Mouse (Mus musculus): ENCODE data around the gene Mta1.

Mta1 gene

GRCm38 (mm10) chr12:113149341-113149740 is 51.3 kb downstream of the Mta1 start:
- DNase-seq (ENCODE audit: low spot score) = no peak

GRCm38 (mm10) chr12:113149896-113150295 is 51.8 kb downstream of the Mta1 start:
- no peak for DNase-seq (ENCODE audit: low spot score)

- no peak for DNase-seq (ENCODE audit: low spot score)
Observed at GRCm38 (mm10) chr12:113150591-113150990, 52.5 kb downstream of the Mta1 start.

GRCm38 (mm10) chr12:113151046-113151445 is 53.0 kb downstream of the Mta1 start:
- DNase-seq (ENCODE audit: low spot score) = no peak

- peak; percentile 54 for DNase-seq (ENCODE audit: low spot score)
Observed at GRCm38 (mm10) chr12:113151661-113152271, 53.7 kb downstream of the Mta1 start.

GRCm38 (mm10) chr12:113152272-113152661 is 54.2 kb downstream of the Mta1 start:
- DNase-seq (ENCODE audit: low spot score) = no peak

- no peak for DNase-seq (ENCODE audit: low spot score)
Observed at GRCm38 (mm10) chr12:113152991-113153525, 55.0 kb downstream of the Mta1 start.

- no peak for DNase-seq (ENCODE audit: low spot score)
Observed at GRCm38 (mm10) chr12:113153971-113154370, 55.9 kb downstream of the Mta1 start.

GRCm38 (mm10) chr12:113154747-113155075 is 56.6 kb downstream of the Mta1 start:
- no peak for DNase-seq (ENCODE audit: low spot score)

- DNase-seq (ENCODE audit: low spot score) = no peak
Observed at GRCm38 (mm10) chr12:113155076-113155771, 57.1 kb downstream of the Mta1 start.

- peak; percentile 99 for DNase-seq (ENCODE audit: low spot score)
Observed at GRCm38 (mm10) chr12:113155887-113156539, 57.9 kb downstream of the Mta1 start, which contains the start of gene Tedc1. Tedc1 (plus strand) TSS chr12:113156421.

- no peak for DNase-seq (ENCODE audit: low spot score)
Observed at GRCm38 (mm10) chr12:113156540-113156929, 58.5 kb downstream of the Mta1 start.

GRCm38 (mm10) chr12:113157002-113157401 is 58.9 kb downstream of the Mta1 start:
- no peak for DNase-seq (ENCODE audit: low spot score)

- no peak for DNase-seq (ENCODE audit: low spot score)
Observed at GRCm38 (mm10) chr12:113157521-113157920, 59.4 kb downstream of the Mta1 start.

GRCm38 (mm10) chr12:113157971-113158370 is 59.9 kb downstream of the Mta1 start:
- no peak for DNase-seq (ENCODE audit: low spot score)

- DNase-seq (ENCODE audit: low spot score) = no peak
Observed at GRCm38 (mm10) chr12:113163561-113164006, 65.5 kb downstream of the Mta1 start.

- no peak for DNase-seq (ENCODE audit: low spot score)
Observed at GRCm38 (mm10) chr12:113168031-113168536, 70.0 kb downstream of the Mta1 start.

GRCm38 (mm10) chr12:113176960-113177725 is 79.1 kb downstream of the Mta1 start:
- DNase-seq (ENCODE audit: low spot score) = no peak

- DNase-seq (ENCODE audit: low spot score) = no peak
Observed at GRCm38 (mm10) chr12:113181020-113181419, 82.9 kb downstream of the Mta1 start.

GRCm38 (mm10) chr12:113184945-113185344 is 86.9 kb downstream of the Mta1 start:
- no peak for DNase-seq (ENCODE audit: low spot score)

- DNase-seq (ENCODE audit: low spot score) = peak; percentile 65
Observed at GRCm38 (mm10) chr12:113185442-113186291, 87.6 kb downstream of the Mta1 start, which contains the start of gene Tmem121. Tmem121 (plus strand) TSS chr12:113185930.

Data from embryo, embryonic 10.5 days (tissue).